Mouse (Mus musculus) liver, embryonic 12.5 days (tissue): ENCODE data around the gene Foxp1. TPM values are rescaled to one million over a fixed set of nuclear protein-coding genes. Genes with fewer than 3 reads are reported as not detected.

ENCODE experiments used
- ATAC-seq: fragments of 200-750 bp; cut with Nextera tagmentation; 2 replicates; pipeline ENCODE4 v1.8.0; 2017; ENCODE audit warnings: moderate number of reproducible peaks, mild to moderate bottlenecking, moderate library complexity
- H3K27ac ChIP-seq: fragments of 300-500 bp; sonication (generic); 2 replicates; pipeline ENCODE4 v1.5.1; 2016; ENCODE audit warnings: mild to moderate bottlenecking
- H3K27me3 ChIP-seq: fragments of 300-500 bp; sonication (generic); replicated peaks from 2 replicates; pipeline ENCODE4 v1.6.1; 2016; ENCODE audit warnings: mild to moderate bottlenecking, moderate library complexity
- H3K36me3 ChIP-seq: fragments of 300-500 bp; sonication (generic); 2 replicates; pipeline ENCODE4 v1.6.1; 2016; ENCODE audit warnings: mild to moderate bottlenecking, moderate library complexity
- H3K4me1 ChIP-seq: fragments of 300-500 bp; sonication (generic); 2 replicates; pipeline ENCODE4 v1.6.1; 2016
- H3K4me2 ChIP-seq: fragments of 300-500 bp; sonication (generic); 2 replicates; pipeline ENCODE4 v1.6.1; 2016; ENCODE audit warnings: mild to moderate bottlenecking, moderate library complexity
- H3K4me3 ChIP-seq: fragments of 300-500 bp; sonication (generic); 2 replicates; pipeline ENCODE4 v1.5.1; 2016; ENCODE audit warnings: mild to moderate bottlenecking, moderate library complexity
- H3K9ac ChIP-seq: fragments of 300-500 bp; sonication (generic); 2 replicates; pipeline ENCODE4 v1.6.1; 2016; ENCODE audit warnings: mild to moderate bottlenecking, moderate library complexity
- H3K9me3 ChIP-seq: fragments of 300-500 bp; sonication (generic); replicated peaks from 2 replicates; pipeline ENCODE4 v1.6.1; 2016; ENCODE audit warnings: mild to moderate bottlenecking, moderate library complexity
- WGBS: fragments of 180-500 bp; shearing (Covaris S2); methylation state at CpG from one replicate; pipeline ENCODE4 v1.1.7; 2016; ENCODE audit not compliant: insufficient replicate concordance; 5-methylcytosine and 5-hydroxymethylcytosine counted together
- polyA plus RNA-seq: library from polyadenylated mRNA; unstranded; fragments of >200 nt; fragmentation: Nextera tagmentation; extraction: Ambion mirVana; gene quantifications from 2 replicates; pipeline ENCODE4 v1.2.1, GENCODE M21; 2016

Gene Foxp1
- polyA plus RNA-seq, 1 experiment from 2014 or later: 25.5 TPM

- peaks cover 13% of the 10 kb centered on the region for H3K36me3 ChIP-seq
- no peak overlapping the region for H3K9ac ChIP-seq
- no peaks in the 10 kb centered on the region for H3K4me1 ChIP-seq
- no peak overlapping the region for H3K27ac ChIP-seq
- 78% methylated on average over 5 of the region's 5 CpGs for WGBS
- no peak for ATAC-seq
- no peak overlapping the region for H3K4me3 ChIP-seq
- no peaks in the 10 kb centered on the region for H3K27me3 ChIP-seq
- H3K4me2 ChIP-seq: no peak overlapping the region
- no peaks in the 10 kb centered on the region for H3K9me3 ChIP-seq
Observed at GRCm38 (mm10) chr6:98954439-98954838, 568.1 kb downstream of the Foxp1 start.

DNA sequence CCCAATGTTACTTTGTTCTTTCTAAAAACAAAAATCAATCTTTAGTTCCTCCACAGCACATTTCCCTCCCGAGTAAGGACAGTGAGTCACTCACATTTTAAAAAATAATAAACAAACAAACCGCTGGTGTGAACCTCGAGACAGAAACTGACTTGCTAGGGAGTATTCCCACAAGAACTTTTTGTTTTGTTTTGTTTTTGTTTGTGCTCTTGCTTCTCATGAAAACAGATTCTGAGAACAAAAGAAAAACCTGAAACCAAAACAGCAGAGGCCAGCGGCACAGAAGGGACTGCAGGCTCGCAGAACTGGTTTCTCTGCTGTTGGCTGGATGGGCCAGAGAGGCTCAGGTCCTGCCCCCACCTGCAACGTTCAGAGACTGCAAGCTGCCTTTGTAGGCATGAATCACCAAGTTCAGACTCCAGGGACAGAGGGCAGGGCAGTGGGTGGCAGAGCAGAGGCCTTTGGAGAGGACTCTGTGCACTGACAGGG lies 572.8 kb downstream of the Foxp1 start:
- Histone ChIP-seq H3K9ac (no peak overlapping the region), H3K27ac (0 out of 2 replicates have a peak overlapping the region, but pooled peaks have one; percentile 25), H3K9me3 (no peaks in the 10 kb centered on the region), H3K4me1 (no peaks in the 10 kb centered on the region), H3K4me3 (no peak overlapping the region), H3K4me2 (no peak overlapping the region), H3K36me3 (peaks cover 16% of the 10 kb centered on the region), H3K27me3 (no peaks in the 10 kb centered on the region)
- no peak for ATAC-seq
- 58% methylated on average over 6 of the region's 6 CpGs for WGBS

GRCm38 (mm10) chr6:98949286-98949685 lies 573.2 kb downstream of the Foxp1 start:
- Histone ChIP-seq H3K36me3 (peaks cover 20% of the 10 kb centered on the region), H3K9ac (no peak overlapping the region), H3K27ac (no peak overlapping the region), H3K4me2 (no peak overlapping the region), H3K4me3 (no peak overlapping the region), H3K27me3 (no peaks in the 10 kb centered on the region), H3K9me3 (no peaks in the 10 kb centered on the region), H3K4me1 (no peaks in the 10 kb centered on the region)
- 71% methylated on average over 7 of the region's 7 CpGs for WGBS
- ATAC-seq: no peak

GRCm38 (mm10) chr6:98948153-98949141 lies 574.1 kb downstream of the Foxp1 start:
- Histone ChIP-seq H3K4me1 (no peaks in the 10 kb centered on the region), H3K9ac (no peak overlapping the region), H3K27ac (no peak overlapping the region), H3K9me3 (no peaks in the 10 kb centered on the region), H3K27me3 (no peaks in the 10 kb centered on the region), H3K4me3 (no peak overlapping the region), H3K36me3 (peaks cover 19% of the 10 kb centered on the region), H3K4me2 (no peak overlapping the region)
- ATAC-seq: no peak
- 81% methylated on average over 21 of the region's 21 CpGs for WGBS

GRCm38 (mm10) chr6:98947486-98948152 lies 574.9 kb downstream of the Foxp1 start:
- H3K9ac ChIP-seq: no peak overlapping the region
- no peak overlapping the region for H3K4me3 ChIP-seq
- peaks cover 17% of the 10 kb centered on the region for H3K36me3 ChIP-seq
- H3K27ac ChIP-seq: no peak overlapping the region
- H3K9me3 ChIP-seq: no peaks in the 10 kb centered on the region
- 78% methylated on average over 11 of the region's 11 CpGs for WGBS
- no peak for ATAC-seq
- H3K4me1 ChIP-seq: no peaks in the 10 kb centered on the region
- H3K4me2 ChIP-seq: no peak overlapping the region
- no peaks in the 10 kb centered on the region for H3K27me3 ChIP-seq

DNA sequence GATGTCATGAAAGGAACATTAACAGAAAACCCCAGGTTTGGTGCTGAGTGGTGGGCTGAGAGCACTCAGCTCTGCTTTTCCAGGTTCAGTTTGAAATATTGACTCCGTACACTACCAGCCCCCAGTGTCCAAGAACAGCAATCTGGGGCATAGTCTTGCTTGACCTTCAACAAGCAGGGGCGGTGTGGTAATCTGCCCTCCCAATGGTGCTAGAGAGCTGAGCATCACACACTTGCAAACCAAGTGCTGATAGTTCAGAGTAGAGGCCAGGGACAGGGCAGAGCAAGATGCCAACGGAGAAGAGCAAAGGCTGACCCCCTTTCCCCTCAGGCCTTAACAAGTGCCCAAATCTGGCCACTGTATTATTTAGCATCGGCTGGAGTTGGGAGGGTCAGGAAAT lies 575.8 kb downstream of the Foxp1 start:
- no peaks in the 10 kb centered on the region for H3K27me3 ChIP-seq
- no peak overlapping the region for H3K27ac ChIP-seq
- H3K4me2 ChIP-seq: no peak overlapping the region
- H3K9me3 ChIP-seq: no peaks in the 10 kb centered on the region
- 78% methylated on average over 4 of the region's 4 CpGs for WGBS
- peaks cover 23% of the 10 kb centered on the region for H3K36me3 ChIP-seq
- H3K4me1 ChIP-seq: no peaks in the 10 kb centered on the region
- H3K9ac ChIP-seq: no peak overlapping the region
- no peak overlapping the region for H3K4me3 ChIP-seq
- ATAC-seq: no peak

DNA sequence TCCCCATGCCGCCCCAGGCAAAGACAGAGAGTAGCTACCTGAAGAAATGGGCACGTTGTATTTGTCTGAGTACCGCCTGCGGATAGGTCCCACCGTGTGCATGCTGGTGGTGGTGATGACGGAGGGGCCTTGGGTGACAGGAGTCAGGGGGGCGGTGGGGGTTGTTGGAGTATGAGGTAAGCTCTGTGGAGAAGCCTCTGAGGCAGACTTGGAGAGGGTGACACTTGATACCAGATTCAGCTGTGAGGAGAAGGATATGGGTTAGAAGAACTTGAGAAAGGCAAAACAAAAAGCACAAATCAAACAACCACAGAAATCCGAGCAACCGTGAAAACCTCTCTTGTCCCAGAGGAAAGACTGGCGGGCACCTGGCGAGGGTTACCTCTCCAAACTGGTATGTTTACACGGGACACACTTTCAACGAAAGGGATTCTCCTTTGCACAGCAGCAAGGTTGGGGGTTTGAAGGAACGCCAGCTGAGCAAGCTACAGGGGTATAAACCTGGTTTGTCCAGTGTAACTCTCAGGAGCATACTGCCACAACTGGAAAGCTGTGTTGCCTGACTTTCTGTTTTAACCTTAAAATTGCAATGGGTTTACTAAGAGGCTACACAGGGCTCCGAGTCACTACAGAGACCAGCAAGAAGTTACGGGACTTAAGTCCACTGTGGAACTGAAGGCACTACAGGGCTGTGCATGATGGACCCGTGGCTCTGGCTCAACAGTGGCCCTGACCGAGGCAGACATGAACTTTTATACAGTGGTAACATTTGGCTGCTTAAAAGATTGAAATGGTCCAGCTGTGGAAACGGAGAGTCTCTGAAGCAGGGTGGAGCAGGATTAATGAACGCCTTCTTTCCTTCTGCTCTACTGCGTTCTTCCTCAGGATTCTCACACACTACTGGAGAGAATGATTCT lies 576.8 kb downstream of the Foxp1 start:
- WGBS: 84% methylated on average over 21 of the region's 21 CpGs
- H3K36me3 ChIP-seq: peaks cover 29% of the 10 kb centered on the region
- no peaks in the 10 kb centered on the region for H3K27me3 ChIP-seq
- no peak overlapping the region for H3K27ac ChIP-seq
- no peak overlapping the region for H3K9ac ChIP-seq
- no peak overlapping the region for H3K4me3 ChIP-seq
- ATAC-seq: no peak
- H3K4me2 ChIP-seq: no peak overlapping the region
- no peaks in the 10 kb centered on the region for H3K9me3 ChIP-seq
- no peaks in the 10 kb centered on the region for H3K4me1 ChIP-seq

GRCm38 (mm10) chr6:98938348-98938747 lies 584.2 kb downstream of the Foxp1 start:
- Histone ChIP-seq H3K36me3 (peaks cover 61% of the 10 kb centered on the region), H3K4me1 (no peaks in the 10 kb centered on the region), H3K4me3 (no peak overlapping the region), H3K27me3 (no peaks in the 10 kb centered on the region), H3K27ac (no peak overlapping the region), H3K4me2 (no peak overlapping the region), H3K9ac (no peak overlapping the region), H3K9me3 (no peaks in the 10 kb centered on the region)
- ATAC-seq: no peak
- WGBS: 80% methylated on average over 8 of the region's 8 CpGs

DNA sequence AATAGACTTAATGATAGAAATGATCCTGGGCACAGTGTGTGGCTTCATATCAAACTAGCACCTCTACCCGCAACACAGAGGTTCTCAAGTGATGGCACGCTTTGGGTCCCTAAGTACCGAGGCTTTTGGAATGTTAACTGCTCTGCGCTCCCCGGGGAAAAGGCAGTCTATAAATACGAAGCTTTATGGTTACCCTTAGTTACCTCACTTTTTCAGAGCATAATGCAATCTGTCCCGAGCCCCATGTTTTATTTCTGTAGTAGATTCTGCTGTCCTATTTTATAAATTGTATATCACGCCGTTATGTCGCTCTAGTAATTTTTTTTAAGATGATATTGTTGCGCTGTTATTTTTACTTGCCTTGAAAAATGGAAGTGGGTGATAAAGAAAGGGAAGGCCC lies 585.0 kb downstream of the Foxp1 start:
- H3K4me2 ChIP-seq: no peak overlapping the region
- H3K36me3 ChIP-seq: peaks cover 59% of the 10 kb centered on the region
- no peaks in the 10 kb centered on the region for H3K4me1 ChIP-seq
- no peak overlapping the region for H3K27ac ChIP-seq
- WGBS: 85% methylated on average over 11 of the region's 11 CpGs
- H3K4me3 ChIP-seq: no peak overlapping the region
- no peak overlapping the region for H3K9ac ChIP-seq
- H3K9me3 ChIP-seq: no peaks in the 10 kb centered on the region
- ATAC-seq: no peak
- no peaks in the 10 kb centered on the region for H3K27me3 ChIP-seq

- H3K4me2 ChIP-seq: no peak overlapping the region
- no peaks in the 10 kb centered on the region for H3K4me1 ChIP-seq
- H3K27me3 ChIP-seq: no peaks in the 10 kb centered on the region
- no peaks in the 10 kb centered on the region for H3K9me3 ChIP-seq
- ATAC-seq: no peak
- peaks cover 61% of the 10 kb centered on the region for H3K36me3 ChIP-seq
- H3K27ac ChIP-seq: no peak overlapping the region
- no peak overlapping the region for H3K4me3 ChIP-seq
- no peak overlapping the region for H3K9ac ChIP-seq
- WGBS: 67% methylated on average over 3 of the region's 3 CpGs
Observed at GRCm38 (mm10) chr6:98936377-98936776, 586.1 kb downstream of the Foxp1 start.

DNA sequence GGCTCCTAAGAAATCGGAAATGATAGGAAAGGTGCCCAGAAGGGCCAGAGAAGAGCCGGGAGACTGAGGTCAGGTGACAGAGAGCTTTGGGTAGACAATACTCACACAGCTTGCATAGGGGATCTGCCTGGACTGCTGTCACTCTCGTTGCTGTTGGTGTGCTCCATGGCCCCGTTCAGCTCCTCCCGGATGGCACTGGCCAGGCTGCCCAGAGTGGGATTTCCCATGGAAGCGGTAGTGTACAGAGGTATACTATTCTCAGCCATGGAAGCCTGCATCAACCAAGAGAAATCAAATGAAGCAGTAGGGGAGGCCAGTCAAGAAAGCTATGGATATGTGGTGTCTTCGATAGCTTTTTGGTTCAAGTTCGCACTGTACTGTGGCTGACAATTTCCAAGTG lies 587.4 kb downstream of the Foxp1 start:
- Histone ChIP-seq H3K36me3 (peaks cover 60% of the 10 kb centered on the region), H3K4me1 (no peaks in the 10 kb centered on the region)
- ATAC-seq: no peak

More for the DNA sequence above, 587.4 kb downstream of the Foxp1 start:
- no peak overlapping the region for H3K27ac ChIP-seq
- WGBS: 81% methylated on average over 8 of the region's 8 CpGs
- no peaks in the 10 kb centered on the region for H3K9me3 ChIP-seq
- no peak overlapping the region for H3K4me3 ChIP-seq
- no peak overlapping the region for H3K9ac ChIP-seq
- no peak overlapping the region for H3K4me2 ChIP-seq
- no peaks in the 10 kb centered on the region for H3K27me3 ChIP-seq
